ENCODE assay signal across 16 mouse cellular contexts in the genomic region with DNA sequence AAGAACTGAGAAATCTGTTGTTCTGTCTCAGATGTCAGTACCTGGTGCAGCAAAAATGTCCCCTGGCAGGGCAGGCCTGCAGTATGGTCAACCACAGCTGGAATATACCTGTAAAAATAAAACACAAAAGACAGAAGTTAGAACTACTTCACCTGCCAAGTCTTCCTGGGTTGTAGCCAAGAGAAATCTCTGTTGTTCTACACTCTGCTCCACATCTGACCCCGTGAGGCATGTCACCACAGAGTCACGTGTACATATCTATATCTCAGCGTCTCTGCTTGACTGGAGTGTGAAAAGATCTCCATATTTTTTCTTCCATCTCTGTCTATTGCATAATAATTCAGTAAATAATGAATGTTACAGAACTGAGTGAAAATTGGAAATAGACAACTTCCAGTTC.
"Had no signal": no experiment of that assay in that cellular context is flagged by ENCODE, and none has a peak within 500 bp of the region (broad histone marks: within the 10 kb centered on the region; RNA-seq: fewer than 3 reads in every experiment).

No protein-coding gene starts in this region.

- H3K9me3 ChIP-seq: lung, embryonic 15.5 days; megakaryocyte, embryonic 14.5 days; midbrain, embryonic 13.5 days; midbrain, embryonic 15.5 days; neural tube, embryonic 12.5 days; stomach, embryonic 15.5 days had no signal

- DNase-seq: liver, postnatal 0 days; lung, adult 2 months; lung, postnatal 14 days; lung, postnatal 36 days; thymus, adult 18-20 months; thymus, postnatal 14 days; thymus, postnatal 36 days had no signal

- H3K9ac ChIP-seq: liver, postnatal 0 days; lung, embryonic 15.5 days; midbrain, embryonic 13.5 days; midbrain, embryonic 15.5 days; neural tube, embryonic 12.5 days; stomach, embryonic 15.5 days had no signal

- H3K4me1 ChIP-seq: lung, embryonic 15.5 days; megakaryocyte, embryonic 14.5 days; midbrain, embryonic 13.5 days; midbrain, embryonic 15.5 days; neural tube, embryonic 12.5 days; stomach, embryonic 15.5 days had no signal

- H3K4me3 ChIP-seq: lung, embryonic 15.5 days; megakaryocyte, embryonic 14.5 days; midbrain, embryonic 13.5 days; midbrain, embryonic 15.5 days; neural tube, embryonic 12.5 days; stomach, embryonic 15.5 days had no signal

- ATAC-seq: liver, postnatal 0 days; lung, postnatal 0 days; midbrain, embryonic 13.5 days; midbrain, embryonic 15.5 days had no signal

- H3K27ac ChIP-seq: lung, embryonic 15.5 days; macrophage; midbrain, embryonic 13.5 days; midbrain, embryonic 15.5 days; neural tube, embryonic 12.5 days; stomach, embryonic 15.5 days had no signal

- H3K27me3 ChIP-seq: lung, embryonic 15.5 days; midbrain, embryonic 13.5 days; midbrain, embryonic 15.5 days; neural tube, embryonic 12.5 days; stomach, embryonic 15.5 days had no signal

- H3K4me2 ChIP-seq: lung, embryonic 15.5 days; midbrain, embryonic 11.5 days; midbrain, embryonic 13.5 days; midbrain, embryonic 15.5 days; neural tube, embryonic 12.5 days; stomach, embryonic 15.5 days had no signal
